Mouse (Mus musculus): ENCODE measurements at regions not wholly inside any gene's neighbourhood (a gene's known extent, or its start where the extent isn't known, plus 50 kb on each side); places are given as distances from the start of the nearest gene placed in this dataset.

GRCm38 (mm10) chr11:48152219-48152618, 163.4 kb upstream of the Sgcd start:
- no peak for DNase-seq (ENCODE audit: low spot score)
- WGBS = 95% methylated on average over 6 of the region's 6 CpGs
- H3K27ac ChIP-seq (ENCODE audit: low read depth, low read length) = no peak overlapping the region
- H3K27me3 ChIP-seq (replicated peaks; ENCODE audit: control insufficient read depth, insufficient read depth, low read length) = no peaks in the 10 kb centered on the region
- no peak overlapping the region for H3K4me3 ChIP-seq (ENCODE audit: low read depth, low read length)
- H3K36me3 ChIP-seq (ENCODE audit: control insufficient read depth, insufficient read depth, low read length) = no peaks in the 10 kb centered on the region
- ATAC-seq = no peak
- H3K4me1 ChIP-seq (ENCODE audit: control insufficient read depth, insufficient read depth, low read length) = no peaks in the 10 kb centered on the region
- no peaks in the 10 kb centered on the region for H3K9me3 ChIP-seq (replicated peaks; ENCODE audit: control insufficient read depth, low read length)
- H3K9ac ChIP-seq (ENCODE audit: low read length) = no peak overlapping the region
- H3K4me2 ChIP-seq (ENCODE audit: low read length) = no peak overlapping the region

- Histone ChIP-seq H3K4me1 (ENCODE audit: control insufficient read depth, insufficient read depth, low read length) (no peaks in the 10 kb centered on the region), H3K27ac (ENCODE audit: low read depth, low read length) (no peak overlapping the region), H3K4me2 (ENCODE audit: low read length) (no peak overlapping the region), H3K36me3 (ENCODE audit: control insufficient read depth, insufficient read depth, low read length) (no peaks in the 10 kb centered on the region), H3K4me3 (ENCODE audit: low read depth, low read length) (no peak overlapping the region), H3K9me3 (replicated peaks; ENCODE audit: control insufficient read depth, low read length) (no peaks in the 10 kb centered on the region), H3K27me3 (replicated peaks; ENCODE audit: control insufficient read depth, insufficient read depth, low read length) (no peaks in the 10 kb centered on the region), H3K9ac (ENCODE audit: low read length) (no peak overlapping the region)
- DNase-seq (ENCODE audit: low spot score) = no peak
- no peak for ATAC-seq
These were observed 144.6 kb upstream of the Sgcd start for GRCm38 (mm10) chr11:48133335-48133734.

GRCm38 (mm10) chr11:48098063-48098462, 109.3 kb upstream of the Sgcd start:
- H3K27me3 ChIP-seq (replicated peaks; ENCODE audit: control insufficient read depth, insufficient read depth, low read length) = no peaks in the 10 kb centered on the region
- H3K9ac ChIP-seq (ENCODE audit: low read length) = no peak overlapping the region
- H3K9me3 ChIP-seq (replicated peaks; ENCODE audit: control insufficient read depth, low read length) = no peaks in the 10 kb centered on the region
- H3K36me3 ChIP-seq (ENCODE audit: control insufficient read depth, insufficient read depth, low read length) = no peaks in the 10 kb centered on the region
- WGBS = 94% methylated on average over 3 of the region's 3 CpGs
- H3K4me1 ChIP-seq (ENCODE audit: control insufficient read depth, insufficient read depth, low read length) = no peaks in the 10 kb centered on the region
- DNase-seq (ENCODE audit: low spot score) = no peak
- no peak for ATAC-seq
- H3K4me2 ChIP-seq (ENCODE audit: low read length) = no peak overlapping the region
- no peak overlapping the region for H3K27ac ChIP-seq (ENCODE audit: low read depth, low read length)
- H3K4me3 ChIP-seq (ENCODE audit: low read depth, low read length) = no peak overlapping the region

- Histone ChIP-seq H3K4me3 (ENCODE audit: low read depth, low read length) (no peak overlapping the region), H3K4me2 (ENCODE audit: low read length) (no peak overlapping the region), H3K9me3 (replicated peaks; ENCODE audit: control insufficient read depth, low read length) (no peaks in the 10 kb centered on the region), H3K27me3 (replicated peaks; ENCODE audit: control insufficient read depth, insufficient read depth, low read length) (no peaks in the 10 kb centered on the region), H3K36me3 (ENCODE audit: control insufficient read depth, insufficient read depth, low read length) (no peaks in the 10 kb centered on the region), H3K4me1 (ENCODE audit: control insufficient read depth, insufficient read depth, low read length) (no peaks in the 10 kb centered on the region), H3K9ac (ENCODE audit: low read length) (no peak overlapping the region), H3K27ac (ENCODE audit: low read depth, low read length) (no peak overlapping the region)
- no peak for ATAC-seq
- 92% methylated on average over 6 of the region's 6 CpGs for WGBS
- DNase-seq (ENCODE audit: low spot score) = no peak
These were observed 108.7 kb upstream of the Sgcd start for GRCm38 (mm10) chr11:48097455-48097854.

GRCm38 (mm10) chr11:48067072-48067471, 78.3 kb upstream of the Sgcd start:
- ATAC-seq (peak; percentile 63), DNase-seq (ENCODE audit: low spot score) (peak; percentile 74)
- Histone ChIP-seq H3K36me3 (ENCODE audit: control insufficient read depth, insufficient read depth, low read length) (no peaks in the 10 kb centered on the region), H3K27me3 (replicated peaks; ENCODE audit: control insufficient read depth, insufficient read depth, low read length) (no peaks in the 10 kb centered on the region), H3K4me3 (ENCODE audit: low read depth, low read length) (no peak overlapping the region), H3K27ac (ENCODE audit: low read depth, low read length) (no peak overlapping the region), H3K4me2 (ENCODE audit: low read length) (no peak overlapping the region), H3K4me1 (ENCODE audit: control insufficient read depth, insufficient read depth, low read length) (no peaks in the 10 kb centered on the region), H3K9me3 (replicated peaks; ENCODE audit: control insufficient read depth, low read length) (no peaks in the 10 kb centered on the region), H3K9ac (ENCODE audit: low read length) (no peak overlapping the region)
- WGBS = 33% methylated on average over 3 of the region's 3 CpGs

GRCm38 (mm10) chr11:48063719-48064118, 75.0 kb upstream of the Sgcd start:
- Histone ChIP-seq H3K27ac (ENCODE audit: low read depth, low read length) (no peak overlapping the region), H3K9me3 (replicated peaks; ENCODE audit: control insufficient read depth, low read length) (no peaks in the 10 kb centered on the region), H3K4me1 (ENCODE audit: control insufficient read depth, insufficient read depth, low read length) (no peaks in the 10 kb centered on the region), H3K27me3 (replicated peaks; ENCODE audit: control insufficient read depth, insufficient read depth, low read length) (no peaks in the 10 kb centered on the region), H3K4me2 (ENCODE audit: low read length) (no peak overlapping the region), H3K9ac (ENCODE audit: low read length) (no peak overlapping the region), H3K4me3 (ENCODE audit: low read depth, low read length) (no peak overlapping the region), H3K36me3 (ENCODE audit: control insufficient read depth, insufficient read depth, low read length) (no peaks in the 10 kb centered on the region)
- DNase-seq (ENCODE audit: low spot score) = peak; percentile 14
- 0 out of 2 replicates have a peak, but pooled peaks have one; percentile 34 for ATAC-seq
- WGBS = 70% methylated on average over 9 of the region's 9 CpGs

GRCm38 (mm10) chr11:48061501-48061900, 72.7 kb upstream of the Sgcd start:
- H3K36me3 ChIP-seq (ENCODE audit: control insufficient read depth, insufficient read depth, low read length) = no peaks in the 10 kb centered on the region
- DNase-seq (ENCODE audit: low spot score) = peak; percentile 23
- no peak for ATAC-seq
- no peak overlapping the region for H3K27ac ChIP-seq (ENCODE audit: low read depth, low read length)
- no peak overlapping the region for H3K4me3 ChIP-seq (ENCODE audit: low read depth, low read length)
- H3K9me3 ChIP-seq (replicated peaks; ENCODE audit: control insufficient read depth, low read length) = no peaks in the 10 kb centered on the region
- no peaks in the 10 kb centered on the region for H3K27me3 ChIP-seq (replicated peaks; ENCODE audit: control insufficient read depth, insufficient read depth, low read length)
- no peaks in the 10 kb centered on the region for H3K4me1 ChIP-seq (ENCODE audit: control insufficient read depth, insufficient read depth, low read length)
- no peak overlapping the region for H3K4me2 ChIP-seq (ENCODE audit: low read length)
- H3K9ac ChIP-seq (ENCODE audit: low read length) = no peak overlapping the region

- H3K4me3 ChIP-seq (ENCODE audit: low read depth, low read length) = no peak overlapping the region
- no peak for ATAC-seq
- H3K4me2 ChIP-seq (ENCODE audit: low read length) = no peak overlapping the region
- no peaks in the 10 kb centered on the region for H3K9me3 ChIP-seq (replicated peaks; ENCODE audit: control insufficient read depth, low read length)
- 90% methylated on average over 3 of the region's 3 CpGs for WGBS
- no peak for DNase-seq (ENCODE audit: low spot score)
- no peaks in the 10 kb centered on the region for H3K36me3 ChIP-seq (ENCODE audit: control insufficient read depth, insufficient read depth, low read length)
- no peaks in the 10 kb centered on the region for H3K27me3 ChIP-seq (replicated peaks; ENCODE audit: control insufficient read depth, insufficient read depth, low read length)
- H3K9ac ChIP-seq (ENCODE audit: low read length) = no peak overlapping the region
- H3K27ac ChIP-seq (ENCODE audit: low read depth, low read length) = no peak overlapping the region
- no peaks in the 10 kb centered on the region for H3K4me1 ChIP-seq (ENCODE audit: control insufficient read depth, insufficient read depth, low read length)
These were observed 62.5 kb upstream of the Sgcd start for GRCm38 (mm10) chr11:48051156-48051866.

GRCm38 (mm10) chr11:48048311-48048710, 59.5 kb upstream of the Sgcd start:
- Histone ChIP-seq H3K9me3 (replicated peaks; ENCODE audit: control insufficient read depth, low read length) (no peaks in the 10 kb centered on the region), H3K27ac (ENCODE audit: low read depth, low read length) (no peak overlapping the region), H3K36me3 (ENCODE audit: control insufficient read depth, insufficient read depth, low read length) (no peaks in the 10 kb centered on the region), H3K9ac (ENCODE audit: low read length) (no peak overlapping the region), H3K4me2 (ENCODE audit: low read length) (no peak overlapping the region), H3K4me1 (ENCODE audit: control insufficient read depth, insufficient read depth, low read length) (no peaks in the 10 kb centered on the region), H3K4me3 (ENCODE audit: low read depth, low read length) (no peak overlapping the region), H3K27me3 (replicated peaks; ENCODE audit: control insufficient read depth, insufficient read depth, low read length) (no peaks in the 10 kb centered on the region)
- ATAC-seq = no peak
- DNase-seq (ENCODE audit: low spot score) = no peak
- WGBS = 88% methylated on average over 1 of the region's 1 CpGs
